Mouse (Mus musculus): ENCODE results near the gene Adgrg1.

DNA sequence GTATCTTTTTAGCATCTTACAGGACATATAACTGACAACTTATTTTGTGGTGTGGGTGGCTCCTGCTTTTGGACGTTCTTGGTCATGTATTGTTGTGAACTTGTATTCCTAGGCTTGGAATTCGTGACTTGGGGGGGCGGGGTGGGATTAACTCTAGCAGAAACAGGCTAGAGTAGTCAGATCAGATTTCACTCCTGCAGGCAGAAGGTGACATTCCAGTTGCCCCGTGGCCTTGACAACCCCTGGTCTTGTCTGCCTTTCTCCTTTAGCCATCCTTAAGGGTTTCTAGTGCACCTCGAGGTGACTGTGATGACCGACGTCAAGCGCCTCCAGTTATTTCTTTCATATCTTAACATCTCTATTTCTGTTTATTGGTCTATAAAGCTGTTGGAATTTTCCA lies 48.6 kb downstream of the Adgrg1 start:
- TF ChIP-seq CTCF (IDR thresholded peaks at IDR 0.05) (no peak), POLR2A (IDR thresholded peaks at IDR 0.05; ENCODE audit: insufficient read depth, low read depth, low read length) (no peak), EP300 (IDR thresholded peaks at IDR 0.05; ENCODE audit: insufficient read depth, low read depth, low read length) (no peak)
